Mouse (Mus musculus) liver, embryonic 14.5 days (tissue): ENCODE data around the gene Parva. TPM values are rescaled to one million over a fixed set of nuclear protein-coding genes. Genes with fewer than 3 reads are reported as not detected.

Experiments
- ATAC-seq: fragments of 200-750 bp; cut with Nextera tagmentation; 2 replicates; pipeline ENCODE4 v1.8.0; 2017; ENCODE audit warnings: moderate number of reproducible peaks, mild to moderate bottlenecking, moderate library complexity; ENCODE audit not compliant: insufficient read depth
- DNase-seq, 3 experiments: peaks; one replicate each; pipeline ENCODE4 v3.0.0-alpha.2; 2012 to 2013; ENCODE audit warnings: low read depth in 3 of 3, low spot score in 3 of 3
- H3K27ac ChIP-seq: fragments of 300-500 bp; sonication (generic); 2 replicates; pipeline ENCODE4 v1.5.1; 2014; ENCODE audit warnings: moderate library complexity, mild to moderate bottlenecking, control low read depth, inconsistent platforms
- H3K27me3 ChIP-seq: fragments of 300-500 bp; sonication (generic); 2 replicates; pipeline ENCODE4 v1.6.1; 2014; ENCODE audit warnings: mild to moderate bottlenecking, low read length, moderate library complexity; ENCODE audit not compliant: control insufficient read depth, insufficient read depth
- H3K36me3 ChIP-seq: fragments of 300-500 bp; sonication (generic); replicated peaks from 2 replicates; pipeline ENCODE4 v1.6.1; 2014; ENCODE audit warnings: low read depth; ENCODE audit not compliant: control insufficient read depth, insufficient read depth
- H3K4me1 ChIP-seq, 2 experiments: fragments of 200-500 bp in 1 of 2; fragments of 300-500 bp in 1 of 2; sonication (generic) in 1 of 2; replicated peaks; 2 replicates each; pipeline ENCODE4 v1.6.1; 2012 to 2014; ENCODE audit warnings: antibody characterized with exemption in 1 of 2, inconsistent platforms in 1 of 2, low read length in 1 of 2; ENCODE audit not compliant: control insufficient read depth in 2 of 2, insufficient read depth in 2 of 2
- H3K4me2 ChIP-seq: fragments of 300-500 bp; sonication (generic); 2 replicates; pipeline ENCODE4 v1.6.1; 2014; ENCODE audit warnings: low read depth, mild to moderate bottlenecking, control low read depth, moderate library complexity
- H3K4me3 ChIP-seq, 2 experiments: fragments of 200-500 bp in 1 of 2; fragments of 300-500 bp in 1 of 2; sonication (generic) in 1 of 2; 2 replicates each; pipeline ENCODE4 v1.5.1; 2012 to 2014; ENCODE audit warnings: low read depth in 2 of 2, low read length in 2 of 2, mild to moderate bottlenecking in 2 of 2, control low read depth in 1 of 2, inconsistent platforms in 1 of 2, moderate library complexity in 1 of 2; ENCODE audit not compliant: insufficient read depth in 1 of 2
- H3K9ac ChIP-seq: fragments of 300-500 bp; sonication (generic); replicated peaks from 2 replicates; pipeline ENCODE4 v1.6.1; 2014; ENCODE audit warnings: mild to moderate bottlenecking, control low read depth, moderate library complexity
- H3K9me3 ChIP-seq: fragments of 300-500 bp; sonication (generic); 2 replicates; pipeline ENCODE4 v1.6.1; 2016; ENCODE audit warnings: low read length, mixed read lengths; ENCODE audit not compliant: control insufficient read depth
- CTCF ChIP-seq: IDR thresholded peaks from 2 replicates; pipeline ENCODE4 v1.5.1; 2016; ENCODE audit warnings: antibody characterized with exemption, low read depth, control low read depth
- EP300 ChIP-seq: IDR thresholded peaks from 2 replicates; pipeline ENCODE4 v1.6.1; 2016; ENCODE audit warnings: antibody characterized with exemption, low read depth
- WGBS: fragments of 180-500 bp; shearing (Covaris S2); extraction: QIAGEN DNeasy Blood & Tissue Kit; methylation state at CpG from one replicate; pipeline ENCODE4 v1.1.7; 2014; ENCODE audit not compliant: insufficient replicate concordance; 5-methylcytosine and 5-hydroxymethylcytosine counted together
- polyA plus RNA-seq, 2 experiments: library from polyadenylated mRNA; depleted of rRNA in 1 of 2; stranded (reverse) in 1 of 2; unstranded in 1 of 2; fragments of >200 nt; fragmentation: Nextera tagmentation in 1 of 2; extraction: Ambion mirVana in 1 of 2; gene quantifications; 2 replicates each; pipeline versions ENCODE4 v1.2.1 to v1.2.3; 2012 to 2014

Parva gene
- polyA plus RNA-seq, 2 experiments, result 3.6 to 4.7 TPM

- H3K9me3 ChIP-seq, result no peaks in the 10 kb centered on the region
- 38% methylated on average over 3 of the region's 3 CpGs for WGBS
These were observed 17.3 kb upstream of the Parva start for GRCm38 (mm10) chr7:112409991-112410390.

GRCm38 (mm10) chr7:112413286-112413685, 14.0 kb upstream of the Parva start:
- 63% methylated on average over 6 of the region's 6 CpGs for WGBS
- Histone ChIP-seq H3K27me3 (no peaks in the 10 kb centered on the region), H3K9ac (no peak overlapping the region), H3K4me1 (no peaks in the 10 kb centered on the region), H3K36me3 (no peaks in the 10 kb centered on the region), H3K4me3 (no peak overlapping the region), H3K9me3 (no peaks in the 10 kb centered on the region), H3K4me2 (no peak overlapping the region), H3K27ac (no peak overlapping the region)
- ATAC-seq, result no peak
- no peak for TF ChIP-seq CTCF
- TF ChIP-seq EP300, result no peak
- DNase-seq, result no peak

More at GRCm38 (mm10) chr7:112409991-112410390, 17.3 kb upstream of the Parva start:
- TF ChIP-seq CTCF (no peak), EP300 (no peak)
- H3K4me1 ChIP-seq, result no peaks in the 10 kb centered on the region; a peak in 1 of 4 replicates
- no peak overlapping the region for H3K4me2 ChIP-seq
- H3K36me3 ChIP-seq, result no peaks in the 10 kb centered on the region
- H3K4me3 ChIP-seq, result no peak overlapping the region
- no peak for DNase-seq
- no peak overlapping the region for H3K9ac ChIP-seq
- no peak for ATAC-seq
- no peaks in the 10 kb centered on the region for H3K27me3 ChIP-seq
- no peak overlapping the region for H3K27ac ChIP-seq

- TF ChIP-seq EP300, result no peak
- no peak for TF ChIP-seq CTCF
- no peak for DNase-seq
- H3K27me3 ChIP-seq, result no peaks in the 10 kb centered on the region
- no peaks in the 10 kb centered on the region for H3K4me1 ChIP-seq
- ATAC-seq, result no peak
- WGBS, result 17% methylated on average over 14 of the region's 14 CpGs
- no peak overlapping the region for H3K27ac ChIP-seq
- H3K9ac ChIP-seq, result no peak overlapping the region
- H3K4me3 ChIP-seq, result no peak overlapping the region
- H3K4me2 ChIP-seq, result no peak overlapping the region
- no peaks in the 10 kb centered on the region for H3K9me3 ChIP-seq
- H3K36me3 ChIP-seq, result no peaks in the 10 kb centered on the region
These were observed 11.2 kb upstream of the Parva start for GRCm38 (mm10) chr7:112416058-112416526.

GRCm38 (mm10) chr7:112416730-112417513, 10.4 kb upstream of the Parva start:
- Histone ChIP-seq H3K27ac (no peak overlapping the region), H3K36me3 (no peaks in the 10 kb centered on the region), H3K9me3 (no peaks in the 10 kb centered on the region), H3K27me3 (no peaks in the 10 kb centered on the region), H3K4me3 (no peak overlapping the region), H3K9ac (no peak overlapping the region), H3K4me1 (no peaks in the 10 kb centered on the region), H3K4me2 (no peak overlapping the region)
- DNase-seq (no peak), ATAC-seq (no peak)
- WGBS, result 22% methylated on average over 7 of the region's 7 CpGs
- TF ChIP-seq EP300 (no peak), CTCF (no peak)

- ATAC-seq (no peak), DNase-seq (no peak)
- H3K27ac ChIP-seq, result no peak overlapping the region
- H3K4me1 ChIP-seq, result no peaks in the 10 kb centered on the region
- no peak for TF ChIP-seq CTCF
- no peak for TF ChIP-seq EP300
- H3K36me3 ChIP-seq, result no peaks in the 10 kb centered on the region
- 53% methylated on average over 4 of the region's 4 CpGs for WGBS
- H3K9ac ChIP-seq, result no peak overlapping the region
- H3K27me3 ChIP-seq, result no peaks in the 10 kb centered on the region
- no peaks in the 10 kb centered on the region for H3K9me3 ChIP-seq
- H3K4me3 ChIP-seq, result no peak overlapping the region
- H3K4me2 ChIP-seq, result no peak overlapping the region
These were observed 9.7 kb upstream of the Parva start for GRCm38 (mm10) chr7:112417598-112417997.
